Mouse (Mus musculus): Measurements from ENCODE around the gene Adgre5. TPM values are rescaled to one million over a fixed set of nuclear protein-coding genes. Genes with fewer than 3 reads are reported as not detected.

Gene Adgre5
- total RNA-seq, 2 experiments from 2014 or later: 40.6 to 59.8 TPM

DNA sequence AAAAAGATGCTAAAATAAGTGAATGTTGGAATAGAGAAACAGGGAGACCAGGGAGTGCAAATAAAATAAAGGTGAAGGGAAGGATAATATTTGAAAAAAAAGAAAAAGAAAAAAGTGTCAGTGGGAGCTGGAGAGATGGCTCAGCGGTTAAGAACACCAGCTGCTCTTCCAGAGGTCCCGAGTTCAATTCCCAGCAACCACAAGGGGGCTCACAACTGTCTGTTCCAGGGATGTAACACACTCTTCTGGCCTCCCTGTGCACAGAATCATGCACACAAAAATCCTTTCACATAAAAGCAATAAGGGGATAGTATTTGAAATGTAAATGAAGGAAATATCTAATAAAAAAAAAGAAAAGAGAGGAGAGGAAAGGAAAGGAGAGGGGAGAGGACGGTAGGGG is 13.0 kb upstream of the Adgre5 start:
- no peak for DNase-seq

DNA sequence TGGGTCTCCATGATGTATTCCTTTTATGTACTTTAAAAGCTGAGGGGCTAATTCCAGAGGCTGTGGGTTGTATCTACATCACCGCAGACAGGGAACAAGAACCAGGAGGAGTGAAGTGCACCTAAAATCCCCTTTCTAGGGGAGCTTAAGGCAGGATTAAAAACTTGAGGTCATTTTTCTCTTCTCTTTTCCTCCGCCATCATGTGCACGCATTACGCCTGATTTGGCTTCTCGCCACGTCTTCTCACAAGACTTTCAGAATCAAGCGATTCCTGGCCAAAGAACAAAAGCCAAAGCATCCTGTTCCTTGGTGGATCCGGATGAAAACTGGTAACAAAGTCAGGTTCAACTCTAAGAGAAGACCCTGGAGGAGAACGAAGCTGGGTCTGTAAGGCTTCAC is 8.1 kb upstream of the Adgre5 start:
- DNase-seq: no peak

DNA sequence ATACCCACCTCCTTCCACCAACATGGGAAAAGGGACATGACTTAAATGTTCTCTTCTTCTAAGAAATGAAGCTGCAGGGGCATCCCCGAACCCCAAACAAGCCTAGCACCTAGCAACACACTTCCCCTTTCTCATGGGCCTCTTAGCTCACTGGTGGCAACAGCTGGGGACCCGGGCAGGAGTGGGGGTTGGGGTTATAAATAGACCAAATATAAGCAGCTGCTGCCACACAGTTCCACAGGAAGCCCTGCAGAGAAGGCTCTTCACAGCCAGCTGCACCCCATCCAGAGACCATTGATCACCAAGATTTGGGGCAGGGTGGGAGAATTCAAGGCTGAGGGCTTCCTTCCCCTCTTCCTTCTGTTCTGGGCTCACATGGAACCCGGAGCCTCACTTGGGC is 7.6 kb upstream of the Adgre5 start:
- peak; percentile 39 for DNase-seq

DNA sequence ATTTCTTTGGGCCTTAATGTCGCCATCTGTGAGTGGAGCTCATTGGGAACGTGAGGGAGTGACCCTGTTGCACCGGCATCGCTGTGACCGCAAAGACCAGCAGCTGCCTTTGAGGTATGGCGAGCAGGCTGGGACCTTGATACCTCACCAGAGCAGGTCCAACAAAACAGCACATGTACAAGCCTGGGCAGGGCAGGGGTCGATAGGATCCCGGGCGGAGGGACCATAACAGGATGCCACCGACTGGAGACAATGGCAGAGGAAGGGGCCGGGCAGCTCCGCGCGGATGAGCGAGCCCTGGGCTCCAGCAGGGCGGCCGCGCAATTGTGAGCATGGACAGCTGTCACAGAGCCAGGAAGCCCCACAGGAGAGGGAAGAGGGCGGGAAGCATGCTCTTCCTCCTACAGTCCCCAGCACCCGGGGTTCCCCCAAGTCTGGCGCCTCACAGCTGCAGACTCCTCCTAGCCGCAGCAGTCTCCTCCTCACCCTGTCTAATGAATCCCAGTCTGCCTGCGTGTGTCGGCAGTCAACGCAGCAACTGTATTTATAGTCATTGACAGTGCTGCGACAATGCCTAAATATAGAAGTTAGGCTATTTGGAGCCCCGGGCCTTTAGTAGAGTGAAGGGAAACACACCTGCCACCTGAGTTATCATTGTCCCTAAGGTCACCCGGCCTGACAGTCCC is 6.7 kb upstream of the Adgre5 start:
- DNase-seq: peak; percentile 59

DNA sequence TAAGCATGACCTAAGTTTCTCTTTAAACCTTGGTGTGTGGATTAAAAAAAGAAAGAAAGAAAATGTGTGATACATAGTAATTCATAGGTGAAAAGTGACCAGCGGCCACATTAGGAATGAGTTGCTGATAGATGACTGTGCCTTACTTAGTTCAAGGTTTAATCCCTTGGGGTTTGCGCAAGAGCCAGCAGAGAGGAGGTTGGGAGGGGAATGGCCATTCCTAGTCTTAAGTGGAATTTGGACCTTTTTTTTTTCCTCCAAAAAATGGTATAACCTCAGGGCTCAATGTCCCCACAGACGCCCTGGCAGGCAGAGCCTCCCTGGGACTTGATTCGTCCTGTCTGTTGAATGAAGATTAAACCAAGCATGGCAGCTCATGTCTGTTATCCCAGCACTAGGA is 2.9 kb upstream of the Adgre5 start:
- DNase-seq: no peak

DNA sequence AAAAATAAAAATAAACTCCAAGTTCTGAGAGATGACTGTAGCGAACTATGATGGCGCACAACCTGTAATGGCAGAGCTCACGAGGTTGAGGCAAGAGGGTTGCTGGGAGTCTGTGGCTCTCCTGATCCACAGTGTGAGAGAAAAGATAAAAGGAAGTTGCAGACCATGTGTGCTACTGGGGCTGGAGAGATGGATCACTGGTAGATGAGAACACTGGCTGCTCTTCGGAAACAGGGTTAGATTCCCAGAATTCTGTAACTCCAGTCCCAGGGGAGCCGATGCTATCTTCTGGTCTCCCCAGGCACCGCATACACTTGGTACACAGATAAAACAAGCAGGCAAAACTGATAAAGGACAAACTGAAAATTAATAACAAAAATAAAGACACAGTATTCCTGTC is 1.8 kb upstream of the Adgre5 start:
- DNase-seq: no peak

DNA sequence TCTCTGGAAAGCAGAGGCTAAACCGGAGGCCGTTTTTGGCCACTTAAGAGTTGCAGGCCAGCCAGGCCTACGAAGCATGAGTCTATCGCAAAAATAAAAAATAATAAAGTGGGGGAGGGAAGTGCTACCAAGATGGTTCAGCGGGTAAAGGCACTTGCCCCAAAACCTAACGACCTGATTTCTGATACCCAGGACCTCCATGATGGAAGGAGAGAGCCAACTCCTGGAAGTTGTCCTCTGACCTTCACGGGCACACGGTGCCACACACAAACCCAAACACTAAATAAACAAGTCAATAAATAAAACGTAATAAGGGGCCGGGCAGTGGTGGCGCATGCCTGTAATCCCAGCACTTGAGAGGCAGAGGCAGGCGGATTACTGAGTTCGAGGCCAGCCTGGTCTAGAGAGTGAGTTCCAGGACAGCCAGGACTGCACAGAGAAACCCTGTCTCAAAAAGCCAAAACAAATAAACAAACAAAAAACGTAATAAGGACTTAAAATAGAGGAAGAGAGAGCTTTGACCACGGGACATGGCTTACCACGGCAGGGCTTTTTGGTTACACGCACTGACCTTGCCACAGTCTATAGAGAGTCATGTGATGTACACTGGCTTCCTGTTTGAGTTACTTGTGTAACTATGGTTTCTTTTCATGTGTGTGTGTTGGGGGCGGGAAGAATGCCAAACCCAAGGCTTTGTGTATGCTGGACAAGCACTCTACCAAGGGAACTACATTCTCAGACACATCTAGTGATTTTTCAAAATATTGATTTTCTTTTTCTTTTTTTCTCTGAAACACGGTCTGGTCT is 926 bp upstream of the Adgre5 start:
- no peak for DNase-seq

DNA sequence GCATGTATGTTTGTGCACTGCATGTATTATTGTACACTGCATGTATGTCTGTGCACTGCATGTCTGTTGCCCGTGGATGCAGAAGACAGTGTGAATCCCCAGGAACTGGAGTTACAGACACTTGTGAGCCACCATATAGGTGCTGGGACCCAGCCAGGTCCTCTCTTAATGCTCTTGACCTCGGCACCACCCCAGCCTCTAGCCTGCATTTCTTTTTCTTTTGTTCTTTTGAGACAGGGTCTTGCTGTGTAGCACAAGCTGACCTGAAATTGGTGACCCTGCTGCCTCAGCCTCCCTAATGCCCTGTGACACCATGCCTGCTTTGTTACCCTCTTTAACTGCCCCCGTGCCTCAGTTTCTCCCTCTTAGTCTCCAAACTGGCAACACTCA is 545 bp downstream of the Adgre5 start:
- DNase-seq: no peak

DNA sequence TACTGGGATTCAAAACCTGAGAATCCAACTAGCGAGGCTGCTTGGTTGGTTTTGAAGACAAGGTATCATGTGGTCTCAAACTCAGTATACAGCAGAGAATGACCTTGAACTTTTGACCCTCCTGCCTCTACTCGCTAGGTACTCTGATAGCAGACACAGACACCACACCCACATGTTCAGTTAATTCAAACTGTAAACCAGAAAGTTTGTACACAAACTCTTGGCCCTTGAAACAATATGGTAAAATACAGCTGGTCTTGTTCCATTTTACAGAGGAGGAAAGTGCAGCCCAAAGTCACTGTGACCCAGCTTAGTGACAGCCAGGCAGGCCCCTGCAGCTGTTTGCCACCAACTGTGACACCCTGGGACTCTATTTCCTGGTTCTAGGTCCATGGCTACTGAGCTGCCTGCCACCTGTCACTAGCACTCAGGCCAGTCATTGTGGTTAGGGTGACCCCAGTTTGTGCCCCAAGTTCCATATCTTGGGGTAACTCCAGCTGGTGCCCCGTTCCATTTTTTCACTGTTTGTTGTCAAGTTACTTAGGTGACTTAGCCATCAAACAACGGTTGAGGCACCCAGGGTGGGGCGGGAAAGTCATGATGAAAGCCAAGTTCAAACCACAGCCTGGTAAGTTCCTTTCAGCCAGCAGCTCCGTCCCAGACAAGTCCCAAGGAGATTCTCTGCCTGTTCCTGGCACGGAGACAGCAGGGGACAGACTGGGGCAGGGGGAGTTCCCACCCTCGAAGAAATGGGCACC is 1.2 kb downstream of the Adgre5 start:
- no peak for DNase-seq

DNA sequence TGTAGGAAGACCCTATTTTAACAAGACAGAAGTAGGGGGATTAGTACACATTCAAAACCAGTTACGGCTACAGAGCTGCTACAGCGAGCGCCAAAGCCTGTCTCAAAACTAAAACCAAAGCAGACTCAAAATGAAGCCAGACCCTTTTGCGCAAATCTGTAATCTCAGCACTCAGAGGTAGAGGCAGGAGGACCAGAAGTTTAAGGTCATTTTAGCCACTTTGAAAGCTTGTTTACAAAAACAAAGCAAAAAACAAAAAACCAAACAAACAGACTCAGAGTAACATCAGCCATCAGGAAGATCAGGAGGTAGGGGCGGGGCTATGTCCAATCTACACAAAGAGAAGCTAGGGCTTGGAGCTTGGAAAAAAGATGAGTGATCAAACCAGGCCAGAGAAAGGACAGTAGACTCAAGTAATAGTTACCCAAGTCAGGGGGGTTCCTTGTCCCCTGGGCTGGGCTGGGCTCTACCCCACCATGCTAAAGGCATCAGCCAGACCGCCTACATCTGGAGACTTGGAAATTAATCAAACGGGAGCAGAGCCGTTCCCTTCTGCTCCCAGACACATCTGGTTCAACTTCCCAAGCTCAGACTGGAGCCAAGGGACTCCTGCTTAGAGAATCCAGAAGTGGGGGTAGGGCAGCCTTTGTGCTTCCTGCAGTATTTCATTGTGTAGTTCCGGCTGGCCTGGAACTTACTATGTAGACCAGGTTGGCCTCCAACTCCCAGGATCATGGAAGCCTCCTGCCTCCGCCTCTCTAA is 2.0 kb downstream of the Adgre5 start:
- no peak for DNase-seq

DNA sequence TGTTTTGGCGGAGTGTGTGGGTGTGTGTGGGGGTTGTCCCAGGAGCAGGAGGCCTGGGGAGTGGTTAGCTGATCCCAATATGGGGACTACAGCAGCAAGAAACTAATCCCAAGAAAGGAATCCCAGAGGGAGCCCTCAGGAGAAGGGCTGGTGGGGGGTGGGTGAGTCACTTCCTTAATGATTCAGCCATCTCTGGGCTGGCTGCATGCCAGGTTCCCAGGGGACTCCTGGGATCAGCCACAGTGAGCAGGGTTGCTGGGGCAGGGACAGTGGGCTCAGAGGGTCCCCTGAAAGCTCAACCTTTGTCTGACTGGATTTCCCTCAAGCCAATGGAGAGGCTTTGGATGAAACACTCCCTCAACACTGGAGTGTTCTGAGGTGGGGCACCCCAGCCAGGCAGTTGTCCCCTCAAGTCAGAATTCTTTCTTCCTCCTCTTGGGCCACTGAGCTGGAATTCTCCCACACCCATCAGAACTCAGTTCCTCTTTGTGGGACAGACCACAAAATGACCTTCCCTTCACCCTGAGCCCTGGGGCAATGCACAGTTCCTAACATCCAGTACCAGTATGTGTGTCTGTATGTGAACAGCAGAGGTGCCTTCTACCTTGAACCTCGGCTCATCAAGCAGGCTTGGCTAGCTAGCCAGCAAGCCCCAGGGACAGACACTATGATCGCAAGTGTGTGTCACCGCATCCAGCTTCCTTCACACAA is 3.1 kb downstream of the Adgre5 start:
- DNase-seq: peak; percentile 60

DNA sequence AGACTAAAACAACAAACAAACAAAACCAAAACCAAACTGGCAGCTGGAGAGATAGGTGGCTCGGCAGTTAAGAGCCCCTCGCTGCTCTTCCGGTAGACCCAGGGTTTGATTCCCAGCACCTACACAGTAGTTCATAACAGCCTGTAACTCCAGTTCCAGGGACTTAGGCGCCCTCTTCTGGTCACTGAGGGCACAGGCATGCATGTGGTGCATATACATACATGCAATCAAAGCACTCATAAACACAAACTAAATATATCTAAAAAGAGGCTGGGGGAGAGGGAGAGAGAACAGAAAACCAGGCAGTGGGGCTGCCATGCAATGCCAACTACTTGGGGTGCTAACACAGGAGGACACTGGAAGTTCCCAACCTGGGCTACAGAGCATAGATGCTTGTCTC is 3.8 kb downstream of the Adgre5 start:
- DNase-seq: no peak

DNA sequence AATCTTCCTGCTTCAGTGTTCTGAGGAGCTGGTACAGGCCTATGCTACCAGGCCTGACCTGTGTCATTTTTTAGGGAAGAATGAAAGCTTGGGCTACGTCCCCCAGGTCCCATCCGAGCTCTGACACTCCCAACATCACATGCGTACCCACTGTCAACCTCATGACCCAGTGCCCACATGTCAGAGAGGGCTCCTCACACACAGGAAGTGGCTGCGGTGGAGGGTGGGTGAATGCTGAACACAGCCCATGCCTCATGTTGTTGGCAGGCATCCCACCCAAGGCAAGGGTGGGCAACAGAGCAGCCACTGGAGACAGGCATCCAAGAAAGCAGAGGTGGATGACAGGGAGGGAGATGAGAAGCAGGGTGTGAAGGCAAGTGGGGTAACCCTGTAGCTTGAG is 4.4 kb downstream of the Adgre5 start:
- no peak for DNase-seq

DNA sequence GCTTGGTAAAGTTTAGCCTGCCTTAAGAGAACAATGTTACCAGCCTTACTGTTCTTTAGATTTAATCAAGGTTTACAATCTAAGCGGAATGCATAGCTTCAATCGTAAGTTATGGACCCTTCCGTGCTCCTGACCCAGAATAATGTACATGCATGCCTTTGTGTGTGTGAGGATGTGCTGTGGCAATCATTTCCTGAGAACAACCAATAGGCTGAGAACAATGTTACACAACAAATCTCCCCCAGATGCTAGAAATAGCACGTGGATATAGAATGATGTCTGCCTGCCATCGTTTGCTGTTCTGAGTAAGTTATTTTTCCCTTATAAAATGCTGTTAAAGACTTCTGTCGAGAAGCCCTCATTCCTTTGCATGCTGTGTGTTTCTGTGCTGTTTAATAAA is 8.2 kb downstream of the Adgre5 start:
- no peak for DNase-seq

DNA sequence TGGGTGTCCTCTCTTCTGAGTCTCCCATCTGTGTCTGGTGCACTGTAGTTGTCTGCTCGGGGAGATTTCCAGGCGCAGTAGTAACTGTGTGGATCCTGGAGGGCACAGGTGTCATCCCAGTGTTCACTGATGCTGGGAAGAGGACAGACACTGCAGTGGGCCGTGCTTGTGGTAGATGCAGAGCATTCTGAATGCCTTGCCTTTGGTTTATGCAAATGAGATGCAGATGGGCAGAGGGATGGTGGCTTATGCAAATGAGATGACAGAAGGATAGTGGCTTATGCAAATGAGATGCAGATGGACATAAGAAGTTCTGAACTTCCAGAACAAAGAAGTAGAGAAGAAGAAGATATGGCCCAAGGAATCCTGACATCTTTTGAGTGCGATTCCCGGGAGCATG is 9.2 kb downstream of the Adgre5 start:
- DNase-seq: no peak

DNA sequence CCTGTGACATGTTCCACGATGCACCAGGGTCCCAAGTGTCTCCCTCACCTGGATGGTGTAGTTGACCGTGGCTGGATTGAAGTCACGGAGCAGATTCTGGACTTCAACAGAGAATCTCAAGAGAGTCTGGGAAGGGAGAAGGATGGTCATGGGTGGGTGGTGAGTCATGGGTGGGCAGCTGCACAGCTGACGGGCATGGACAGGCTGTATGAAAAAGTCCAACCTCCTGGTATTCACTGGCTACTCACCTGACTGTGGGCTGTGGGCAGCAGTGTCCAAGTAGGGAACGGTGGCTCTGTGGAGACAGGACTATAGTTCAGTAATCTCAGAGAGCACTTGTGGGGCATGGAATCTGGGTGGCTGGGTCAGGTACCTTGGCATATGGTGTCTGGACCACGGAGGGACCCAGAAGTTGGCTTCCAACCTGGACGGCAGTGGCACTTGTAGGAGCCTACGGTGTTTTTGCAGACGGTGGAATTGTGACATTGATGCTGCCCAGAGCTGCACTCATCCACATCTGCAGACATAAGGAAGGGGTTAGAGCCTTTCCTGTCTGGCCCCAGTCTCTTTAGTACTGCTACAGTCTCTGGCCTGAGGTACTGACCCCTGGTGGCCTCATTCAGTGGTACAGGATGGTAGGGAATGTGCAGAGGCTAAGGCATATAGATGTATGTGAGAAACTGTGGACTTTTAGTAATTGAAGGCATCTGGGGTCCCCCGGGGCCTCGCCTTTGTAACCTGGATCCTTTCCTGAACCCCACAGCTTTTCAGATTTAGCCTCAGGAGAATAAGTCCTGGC is 11.9 kb downstream of the Adgre5 start:
- no peak for DNase-seq

DNA sequence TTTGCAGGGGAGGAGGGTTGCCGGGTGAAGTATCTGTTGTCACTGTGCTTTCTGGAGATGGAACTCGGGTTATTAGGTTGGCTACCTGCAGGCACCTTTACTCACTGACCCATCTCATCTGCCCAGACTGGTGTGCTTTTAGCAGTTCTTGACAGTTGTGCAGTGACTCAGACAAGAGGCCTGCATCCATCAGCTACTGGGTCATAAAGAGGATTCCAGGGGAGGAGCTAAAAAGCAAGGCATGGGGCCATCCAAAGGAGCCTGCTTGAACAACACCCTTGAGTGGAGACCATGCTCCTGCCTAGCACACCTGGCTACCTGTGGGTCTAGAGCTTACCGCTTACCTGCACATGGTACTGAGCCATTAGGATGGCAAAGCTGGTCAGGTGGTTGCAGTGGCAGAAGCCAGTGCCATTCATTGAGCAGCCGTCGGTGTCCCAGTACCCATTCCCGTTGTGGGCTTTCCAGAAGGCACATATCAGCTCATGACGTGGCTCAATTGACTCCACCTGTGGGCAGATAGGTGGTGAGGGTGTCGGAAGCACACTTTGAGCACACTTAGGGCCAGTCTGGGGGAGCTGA is 15.5 kb downstream of the Adgre5 start:
- DNase-seq: no peak

DNA sequence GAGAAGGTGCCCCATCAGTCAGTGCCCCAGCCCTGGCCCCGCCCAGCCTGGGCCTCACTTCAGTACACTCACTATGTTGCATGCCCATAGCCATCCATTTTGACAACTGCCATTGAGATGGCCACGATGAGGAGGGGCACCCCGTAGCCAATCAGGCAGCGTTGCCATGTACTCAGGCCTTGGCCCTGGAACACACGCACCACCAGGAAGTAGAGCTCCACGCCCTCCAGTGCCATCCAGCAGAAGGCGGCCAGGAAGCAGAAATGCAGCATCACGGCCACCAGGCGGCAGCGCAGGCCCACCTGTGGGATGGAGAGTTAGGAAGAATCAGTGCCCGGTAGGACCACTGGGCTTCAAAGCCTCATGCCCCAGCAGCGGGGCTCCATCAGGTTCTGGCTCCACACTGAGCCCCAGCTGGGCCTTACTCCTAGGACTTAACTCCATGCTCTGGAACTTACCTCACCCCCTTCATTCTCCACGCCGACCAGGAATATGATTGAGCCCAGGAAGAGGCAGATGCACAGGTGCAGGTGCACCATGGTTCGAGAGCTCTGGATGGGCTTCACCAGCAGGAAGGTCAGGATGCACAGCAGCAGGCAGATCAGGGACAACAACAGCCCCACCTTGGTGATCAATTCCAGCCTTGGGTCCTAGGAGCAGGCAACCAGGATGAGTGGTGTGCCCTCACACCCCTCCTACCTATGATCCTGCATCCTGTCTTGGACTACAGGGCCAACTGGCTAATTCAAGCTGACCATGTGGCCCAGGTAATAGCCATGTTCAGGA is 16.2 kb downstream of the Adgre5 start:
- peak; percentile 81 for DNase-seq

DNA sequence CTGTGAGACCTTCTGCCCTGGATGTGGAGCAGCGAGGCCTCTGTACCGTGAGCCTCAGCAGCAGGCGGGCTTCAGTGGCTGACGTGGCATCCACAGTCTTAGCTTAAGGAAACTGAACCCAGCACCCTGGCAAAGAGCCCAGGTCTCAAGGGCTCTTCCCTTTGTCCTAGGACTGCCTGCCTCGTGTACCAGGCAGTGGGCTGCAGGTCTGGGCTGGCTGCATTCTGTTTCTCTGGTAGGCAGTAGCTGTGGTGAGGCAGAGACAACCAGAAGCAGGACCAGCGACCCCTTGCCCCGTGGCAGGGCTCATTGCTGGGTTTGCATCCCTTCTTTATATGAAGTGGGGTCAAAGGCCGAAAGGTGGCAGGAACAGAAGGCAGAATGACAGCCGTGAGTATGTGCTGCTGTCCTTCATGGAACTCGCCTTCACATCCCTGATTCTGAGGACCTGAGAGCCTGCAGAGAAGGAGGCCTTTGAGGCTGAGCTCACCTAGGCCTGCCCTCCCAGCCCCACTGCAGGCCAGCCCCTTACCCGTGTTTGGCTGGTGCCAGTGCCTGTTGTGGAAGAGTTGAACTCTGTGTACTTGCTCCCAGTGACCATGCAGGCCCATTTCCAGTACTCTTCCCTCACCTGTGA is 17.6 kb downstream of the Adgre5 start:
- no peak for DNase-seq
